Mouse (Mus musculus) lung, postnatal 14 days (tissue): ENCODE data around the gene Cdh24.
"Not testable (repeated sequence)": the region's sequence is repeated elsewhere in the genome, so short reads cannot be mapped to it uniquely, and the experiment has no call there.

Experiments used
- DNase-seq: peaks from one replicate; pipeline ENCODE4 v3.0.0; 2021

Gene Cdh24

DNA sequence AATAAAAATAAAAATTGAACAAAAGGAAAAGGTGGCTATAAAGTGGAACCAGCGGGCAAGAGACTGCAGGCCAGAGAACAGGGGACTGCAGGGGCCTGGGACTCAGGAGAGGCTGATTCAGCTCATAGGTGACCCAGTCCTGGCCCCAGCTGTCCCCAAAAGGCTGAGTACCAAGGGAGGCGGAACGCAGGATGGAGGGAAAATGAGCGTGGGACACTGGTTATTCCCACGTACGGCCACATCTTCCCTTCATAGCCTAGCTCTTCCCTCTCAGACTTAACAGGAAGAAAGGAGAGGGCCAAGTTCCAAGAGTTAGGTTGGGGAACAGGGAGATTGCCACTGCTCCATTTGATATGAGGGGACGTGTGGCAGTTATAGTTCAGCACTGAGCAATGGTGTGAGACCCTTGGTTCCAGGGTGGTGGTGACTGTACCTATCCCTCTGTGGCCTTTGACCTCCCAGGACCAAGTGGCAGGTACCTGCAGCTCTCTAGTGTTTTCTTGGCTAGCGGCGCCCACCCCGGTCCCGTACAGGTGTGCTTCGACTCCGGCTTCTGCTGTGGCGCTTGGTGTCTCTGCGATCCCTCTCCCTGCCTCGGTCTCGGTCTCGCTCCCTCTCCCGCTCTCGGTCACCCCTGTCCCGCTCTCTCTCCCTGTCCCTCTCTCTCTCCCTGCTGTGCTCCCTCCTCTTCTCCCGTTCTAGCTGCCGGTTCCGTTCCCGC, 1.2 kb upstream of the Cdh24 start:
- DNase-seq, result no peak

DNA sequence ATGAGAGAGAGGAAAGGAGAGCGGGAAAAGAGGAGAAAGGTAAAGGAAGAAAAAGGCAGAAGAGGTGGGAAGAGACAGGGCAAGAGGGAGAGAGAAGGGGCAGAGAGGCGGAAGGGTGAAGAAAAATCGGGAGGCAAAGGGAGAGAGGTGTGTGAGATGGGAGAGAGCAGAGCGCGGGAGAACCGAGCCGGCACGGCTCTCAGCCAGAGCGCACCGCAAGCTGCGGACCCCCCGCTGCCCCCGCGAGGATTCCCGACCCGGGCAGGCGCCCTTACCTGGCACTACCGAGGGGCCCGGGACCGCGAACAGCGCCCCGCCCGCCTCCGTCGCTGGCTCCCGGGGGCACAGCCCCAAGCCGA, 239 bp downstream of the Cdh24 start, which contains the start of gene Gm17606:
Gm17606 (plus strand) TSS at position 7 of the 359 bp plus-strand sequence.
- no peak for DNase-seq

DNA sequence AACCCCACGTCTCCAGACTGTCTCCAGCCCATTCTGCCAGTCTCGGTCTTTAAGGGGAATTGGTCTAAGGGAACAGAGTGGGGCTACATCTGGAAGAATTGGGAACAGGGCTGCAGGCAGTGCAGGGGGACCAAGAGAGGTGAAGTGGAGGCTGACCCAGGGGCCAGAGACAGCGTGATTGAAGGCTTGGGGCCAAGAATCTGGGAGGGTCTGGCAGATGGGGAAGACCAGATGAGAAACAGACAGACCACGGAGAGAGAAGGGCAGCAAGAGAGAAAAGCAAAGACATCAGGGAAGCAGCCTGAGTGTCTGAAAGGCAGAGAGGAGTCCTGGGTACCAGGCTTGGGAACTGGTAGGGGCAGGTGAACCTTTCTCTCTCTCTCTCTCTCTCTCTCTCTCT, 1.0 kb downstream of the Cdh24 start:
- DNase-seq, result no peak

DNA sequence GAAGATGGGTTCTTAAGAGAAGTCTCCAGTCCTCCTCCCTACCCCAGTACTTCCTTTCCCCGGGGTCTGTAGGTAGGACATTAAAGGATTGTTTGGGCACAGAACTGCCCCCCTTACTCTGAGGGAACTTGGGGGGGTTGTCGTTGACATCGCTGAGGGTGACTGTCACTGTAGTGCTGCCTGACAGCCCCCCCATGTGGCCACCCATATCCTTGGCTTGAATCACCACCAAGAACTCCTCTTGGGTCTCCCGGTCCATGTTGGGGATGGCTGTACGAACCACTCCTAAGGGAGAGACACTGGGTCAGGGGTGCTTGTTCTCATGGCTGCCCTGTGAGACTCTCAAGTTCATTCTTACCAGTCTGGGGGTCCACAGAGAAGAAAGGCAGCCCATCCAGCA, 3.0 kb downstream of the Cdh24 start:
- DNase-seq, result no peak

DNA sequence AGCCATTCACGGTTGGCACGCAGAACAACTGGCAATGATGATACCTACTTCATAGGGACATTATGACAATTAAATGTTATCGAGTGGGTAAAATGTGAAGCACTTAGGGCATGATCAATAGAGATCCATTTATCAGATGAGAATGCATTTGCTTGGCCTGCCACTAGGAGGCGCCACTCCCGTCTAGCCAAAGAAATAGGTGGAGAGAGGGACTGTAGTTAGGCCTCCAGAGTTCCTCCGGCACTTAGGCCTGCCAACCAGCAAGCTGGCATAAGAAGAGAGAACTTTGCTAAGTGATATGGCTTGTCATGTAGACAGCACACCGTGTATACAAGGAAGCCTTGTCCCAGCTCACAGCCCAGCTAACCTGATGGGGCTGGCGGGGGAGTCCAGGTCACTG, 4.2 kb downstream of the Cdh24 start:
- peak; percentile 60 for DNase-seq

DNA sequence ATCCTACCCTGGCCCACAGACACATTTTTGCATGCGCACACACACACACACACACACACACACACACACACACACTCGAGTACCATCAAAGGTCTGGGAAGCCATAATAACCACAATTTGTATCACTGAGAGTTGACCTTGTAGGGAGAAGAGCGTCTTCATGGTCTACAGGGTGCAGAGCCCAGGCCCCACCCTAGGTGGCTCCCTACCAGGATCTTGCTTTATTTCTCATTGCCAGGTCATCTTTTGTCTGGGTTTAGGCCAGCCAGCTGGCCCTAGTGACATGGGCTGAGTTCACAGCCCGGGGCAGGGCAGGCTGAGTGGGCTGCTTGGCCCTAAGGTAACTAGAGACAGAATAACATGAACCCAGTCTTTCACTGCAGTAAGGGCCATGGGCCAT, 7.0 kb downstream of the Cdh24 start:
- no peak for DNase-seq

DNA sequence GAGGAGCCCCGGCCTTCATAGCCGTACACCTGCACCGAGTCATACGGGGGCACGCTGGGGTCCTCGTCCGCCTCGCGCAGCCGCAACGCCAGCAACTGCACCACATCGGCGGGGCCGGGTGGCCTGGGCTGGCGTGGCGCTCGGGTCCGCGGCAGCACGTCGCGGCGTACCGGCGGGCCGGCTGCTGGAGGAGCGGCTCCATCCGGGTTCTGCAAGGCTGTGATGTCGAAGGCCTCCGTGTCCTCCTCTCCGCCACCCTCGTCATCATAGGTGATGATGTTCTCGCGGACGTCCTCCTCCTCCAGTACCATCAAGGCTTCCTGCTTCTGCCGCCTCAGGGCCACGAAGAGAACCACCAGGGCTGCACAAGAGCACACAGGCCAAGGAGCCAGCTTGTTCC, 8.9 kb downstream of the Cdh24 start:
- no peak for DNase-seq

DNA sequence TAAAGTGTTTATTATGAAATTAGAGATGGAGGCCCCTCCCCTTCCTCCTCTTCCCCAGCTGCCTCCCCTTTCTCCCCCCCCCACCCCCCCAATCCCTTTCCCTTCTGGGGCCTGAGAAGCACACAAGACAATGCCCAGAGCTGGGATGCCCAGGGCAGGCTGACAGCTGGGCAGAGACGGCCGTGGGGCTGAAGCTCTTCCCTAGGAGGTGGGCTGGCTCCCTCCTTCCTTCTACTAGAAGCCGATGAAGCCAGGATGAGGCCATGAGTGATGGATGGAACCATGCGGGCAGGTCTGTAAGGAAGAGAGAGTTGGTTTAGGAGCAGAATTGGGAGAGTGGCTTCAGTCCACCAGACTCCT, 9.9 kb downstream of the Cdh24 start:
- no peak for DNase-seq

DNA sequence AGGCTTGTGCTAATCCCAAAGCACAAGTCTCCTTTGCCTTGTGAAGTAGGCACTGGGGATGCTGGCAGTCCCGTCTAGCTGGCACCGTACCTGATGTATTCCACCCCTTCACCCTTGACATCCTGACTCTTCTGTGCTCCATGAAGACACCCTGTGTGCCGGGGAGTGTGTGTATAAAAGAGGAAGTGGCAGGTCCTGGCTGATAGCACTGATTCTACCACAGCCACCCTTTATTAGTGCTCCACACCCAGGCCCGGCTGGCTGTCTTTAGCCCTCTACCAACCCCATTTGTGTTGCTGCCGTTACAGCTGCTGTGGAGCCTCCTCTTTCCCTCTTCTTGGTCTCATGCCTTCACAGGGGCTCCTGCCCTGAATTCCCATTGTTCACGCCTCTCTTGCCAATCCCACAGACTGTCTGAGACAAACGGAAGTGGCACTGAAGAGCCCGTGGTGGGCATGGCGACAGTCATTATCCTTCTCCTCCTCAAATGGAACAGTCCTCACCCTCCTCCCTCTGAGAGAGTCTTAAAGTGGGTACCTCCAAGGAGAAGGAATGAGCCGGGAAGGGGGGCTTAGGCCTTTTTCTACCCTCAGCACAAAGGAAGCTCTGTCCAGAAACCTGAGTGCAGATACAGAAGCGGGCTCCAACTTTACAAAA, 10.5 kb downstream of the Cdh24 start:
- DNase-seq, result no peak

DNA sequence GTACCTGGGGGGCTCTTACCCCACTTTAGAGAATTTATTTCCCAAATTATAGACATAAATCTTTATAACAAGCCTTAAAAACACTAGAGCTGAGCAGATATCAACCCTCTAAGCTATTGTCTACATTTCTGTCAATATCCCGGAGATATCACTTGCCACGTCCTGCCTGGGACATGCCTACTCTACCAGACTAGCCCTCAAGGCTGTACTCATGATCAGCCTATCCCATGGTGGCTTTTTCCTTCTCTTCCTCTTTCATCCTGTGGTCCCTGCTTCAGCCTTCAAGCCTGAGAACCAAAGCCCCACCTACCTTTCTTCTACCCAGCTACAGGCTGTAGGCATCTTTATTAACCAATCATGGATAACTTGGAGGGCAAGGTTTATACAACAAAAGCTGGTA, 11.4 kb downstream of the Cdh24 start:
- DNase-seq, result no peak

DNA sequence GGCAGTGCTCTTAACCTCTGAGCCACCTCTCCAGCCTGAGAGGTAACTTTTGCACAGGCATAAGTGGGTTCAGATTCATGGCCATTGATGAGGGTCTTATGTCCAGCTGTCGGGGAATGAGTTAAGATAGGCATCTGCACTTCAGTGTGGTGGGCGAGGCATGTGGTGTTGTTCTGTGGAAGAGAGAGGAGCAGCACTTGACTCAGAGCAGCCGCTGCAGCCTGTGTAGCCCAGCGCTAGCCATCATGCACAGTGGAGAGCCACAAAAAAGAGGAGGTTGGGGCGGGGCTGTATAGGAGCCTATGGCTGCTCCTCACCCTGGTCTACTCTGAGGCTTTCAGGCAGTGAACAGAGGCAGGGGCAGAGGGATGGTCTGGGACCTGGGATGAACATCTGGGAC, 13.1 kb downstream of the Cdh24 start:
- DNase-seq, result no peak

DNA sequence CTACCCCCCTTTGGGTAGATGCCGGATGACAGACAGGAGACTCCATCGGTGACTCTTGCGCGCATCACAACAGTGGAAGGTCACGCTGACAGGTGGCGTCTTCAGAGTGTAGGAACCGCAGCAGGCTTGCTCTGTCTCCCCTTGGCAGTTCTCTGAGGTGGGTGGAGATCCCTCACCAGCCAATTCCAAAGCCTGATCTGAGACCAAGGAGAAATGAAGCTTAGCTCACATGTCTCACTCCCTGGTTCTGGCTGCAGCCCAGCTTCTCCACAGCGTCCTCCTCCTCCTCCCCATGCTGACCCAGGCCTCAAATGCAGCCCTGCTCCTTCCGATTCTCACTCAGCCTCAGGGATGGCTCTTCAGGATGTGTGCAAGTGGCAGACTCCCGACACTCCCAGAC, 16.2 kb downstream of the Cdh24 start:
- no peak for DNase-seq

DNA sequence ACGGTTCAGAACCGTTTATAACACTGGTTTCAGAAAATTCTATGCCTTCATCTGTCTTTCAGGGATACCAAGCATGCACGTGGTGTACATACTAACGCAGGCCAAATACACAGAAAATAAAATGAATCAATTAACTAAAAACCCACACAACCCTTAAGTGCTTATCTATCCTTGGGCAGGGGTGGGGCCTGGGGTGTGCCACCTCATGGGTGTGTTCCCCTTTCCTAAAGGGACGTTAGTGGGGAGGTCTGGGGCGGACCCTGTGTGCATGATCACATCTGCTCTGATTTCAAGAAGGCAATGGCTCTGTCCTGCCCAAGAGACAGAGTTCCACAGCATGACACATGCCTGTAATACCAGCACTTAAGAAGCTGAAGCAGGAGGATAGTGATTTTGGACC, 17.8 kb downstream of the Cdh24 start:
- DNase-seq, result no peak

DNA sequence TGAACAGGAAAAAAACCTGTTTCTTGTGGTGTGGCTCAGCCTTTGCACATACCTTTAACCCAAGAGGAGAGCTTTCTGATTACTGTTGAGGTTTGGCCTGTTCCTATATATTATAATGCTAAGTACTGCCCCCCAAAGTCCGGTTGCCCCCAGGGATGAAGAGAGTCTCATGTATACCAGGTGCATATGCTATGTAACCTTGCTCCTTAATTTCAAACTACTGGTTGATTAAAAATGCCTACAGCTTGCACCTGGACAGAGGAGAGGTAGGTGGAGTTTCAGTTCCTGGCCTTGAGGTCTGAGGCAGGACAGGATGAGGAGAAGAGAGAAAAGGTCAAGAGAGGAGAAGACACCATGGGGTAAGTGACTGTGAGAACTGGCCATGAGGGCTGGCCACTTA, 20.0 kb downstream of the Cdh24 start, which contains the start of gene Psmb11:
Psmb11 (plus strand) TSS at position 301 of the 400 bp plus-strand sequence.
- DNase-seq, result no peak

DNA sequence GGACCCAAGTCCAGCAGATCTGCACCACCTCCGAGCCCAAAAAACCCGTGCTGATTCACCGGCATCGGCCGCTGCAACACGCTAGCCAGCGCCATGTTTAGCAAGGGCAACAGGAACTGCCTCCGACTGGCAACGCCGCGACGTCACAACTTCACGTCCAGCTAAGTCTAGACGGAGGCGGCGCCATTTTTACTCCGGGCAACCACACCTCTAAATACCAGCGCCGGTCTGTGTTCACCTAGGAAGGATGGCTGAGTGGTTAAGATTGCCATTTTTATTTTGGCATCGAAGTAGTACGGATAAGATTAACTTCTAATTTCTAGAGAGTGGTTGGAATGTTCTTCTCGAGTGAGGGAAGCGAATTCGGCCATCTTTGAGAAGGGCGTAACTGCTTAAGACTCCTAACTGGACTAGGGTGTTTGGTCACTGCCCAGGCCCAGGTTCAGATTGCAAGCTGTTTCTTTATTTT, 23.2 kb downstream of the Cdh24 start, which contains the start of gene Psmb5:
Psmb5 (minus strand) TSS at position 126 of the 469 bp plus-strand sequence.
- peak; percentile 89 for DNase-seq

DNA sequence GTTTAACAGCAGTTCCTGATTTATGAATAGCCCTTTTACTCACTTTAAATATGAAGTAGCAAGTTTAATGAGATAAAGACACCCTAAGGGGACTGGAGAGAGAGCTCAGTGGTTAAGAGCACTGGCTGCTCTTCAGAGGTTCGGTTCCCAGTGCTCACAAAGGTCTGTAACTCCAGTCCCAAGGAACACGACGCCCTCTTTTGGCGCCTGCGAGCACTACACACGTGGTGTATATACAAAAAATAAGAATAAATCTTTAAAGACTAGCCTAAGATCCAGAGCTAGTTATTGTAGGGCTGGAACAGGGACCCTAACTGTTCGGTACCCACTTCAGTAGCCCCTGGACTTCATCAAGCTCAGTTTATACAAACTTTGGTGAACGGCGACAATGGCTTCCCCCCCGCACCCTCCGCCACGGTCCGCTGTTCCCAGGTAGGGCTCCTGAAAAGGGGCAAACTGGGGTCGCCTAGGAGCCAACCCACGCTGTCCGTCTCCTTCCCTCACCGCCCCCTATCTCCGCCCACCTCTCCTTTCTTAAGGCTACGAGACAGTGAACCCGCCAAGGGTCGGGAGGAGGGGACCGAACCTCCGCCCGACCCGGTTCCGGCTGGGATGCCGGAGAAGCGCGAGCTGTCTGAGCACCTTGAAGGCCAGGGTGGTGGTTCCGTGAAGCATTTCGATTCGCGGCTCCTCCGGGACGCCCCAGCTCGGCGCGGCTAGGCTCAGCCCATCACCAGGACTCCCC, 23.8 kb downstream of the Cdh24 start:
- no peak for DNase-seq

DNA sequence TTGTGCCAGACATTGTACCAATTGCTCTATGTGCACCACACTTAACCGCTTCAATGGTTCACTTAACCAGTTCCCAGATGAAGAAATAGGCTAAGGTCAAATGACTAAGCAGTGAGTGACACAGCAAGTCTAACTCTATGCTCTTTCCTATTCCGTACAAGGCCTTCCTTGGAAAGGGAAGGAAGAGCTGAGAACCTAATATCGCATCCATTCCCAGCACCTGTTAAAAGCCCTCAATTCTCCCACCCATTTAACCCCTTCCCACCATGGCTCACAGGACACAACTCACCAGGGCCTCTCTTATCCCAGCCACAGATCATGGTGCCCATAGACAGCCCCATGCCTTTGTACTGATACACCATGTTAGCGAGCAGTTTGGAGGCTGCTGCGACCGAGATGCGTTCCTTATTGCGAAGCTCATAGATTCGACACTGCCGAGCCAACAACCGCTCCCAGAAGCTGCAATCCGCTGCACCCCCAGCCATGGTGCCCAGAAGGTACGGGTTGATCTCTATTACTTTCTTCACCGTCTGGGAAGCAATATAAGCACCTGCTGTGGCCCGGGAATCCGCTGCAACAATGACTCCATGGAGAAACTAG, 24.8 kb downstream of the Cdh24 start:
- no peak for DNase-seq

DNA sequence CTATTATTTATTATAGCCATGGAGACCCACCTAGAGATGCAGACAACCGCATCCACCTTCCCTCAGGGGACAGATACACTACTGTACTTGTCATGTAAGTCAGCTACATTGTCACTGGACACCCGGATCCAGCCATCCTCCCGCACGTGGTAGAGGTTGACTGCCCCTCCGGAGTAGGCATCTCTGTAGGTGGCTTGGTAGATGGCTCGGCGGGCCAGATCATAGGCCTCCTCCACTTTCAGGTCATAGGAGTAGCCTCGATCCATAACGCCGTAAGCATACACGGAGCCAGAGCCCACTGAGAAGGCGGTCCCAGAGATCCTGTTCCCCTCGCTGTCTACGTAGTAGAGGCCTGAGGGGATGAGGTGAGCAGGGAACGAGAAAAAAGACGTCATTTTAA, 27.0 kb downstream of the Cdh24 start:
- DNase-seq, result not testable (repeated sequence)

DNA sequence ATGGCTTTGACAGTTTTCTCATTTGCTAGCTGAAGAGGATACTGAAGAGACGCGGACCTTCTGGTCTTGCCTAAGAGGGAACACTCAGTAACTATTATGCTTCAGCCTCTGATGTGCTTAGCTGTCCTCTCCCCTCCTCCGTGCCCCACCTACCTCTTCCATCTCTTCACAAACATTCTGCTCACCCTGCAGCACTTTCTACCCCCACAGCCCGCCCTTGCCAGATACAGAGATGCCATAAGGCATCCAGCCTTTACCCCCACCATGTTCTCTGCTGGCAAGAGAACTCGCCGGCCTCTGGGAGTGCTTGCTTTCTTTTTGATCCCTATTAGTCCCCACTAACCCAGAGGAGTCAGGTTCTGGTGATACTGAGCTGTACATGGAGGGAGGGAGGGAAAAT, 30.5 kb downstream of the Cdh24 start:
- no peak for DNase-seq

DNA sequence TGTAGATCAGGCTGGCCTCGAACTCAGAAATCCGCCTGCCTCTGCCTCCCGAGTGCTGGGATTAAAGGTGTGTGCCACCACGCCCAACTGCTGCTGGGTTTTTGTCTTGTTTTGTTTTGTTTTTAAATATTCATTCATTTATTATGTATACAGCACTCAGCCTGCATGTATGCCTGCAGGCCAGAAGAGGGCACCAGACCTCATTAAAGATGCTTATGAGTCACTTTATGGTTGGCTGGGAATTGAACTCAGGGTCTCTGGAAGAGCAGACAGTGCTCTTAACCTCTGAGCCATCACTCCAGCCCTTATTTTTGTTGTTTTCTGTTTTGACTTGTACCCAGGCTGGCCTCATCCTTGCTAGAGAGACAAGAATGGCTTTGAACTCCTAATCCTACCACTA, 31.2 kb downstream of the Cdh24 start:
- DNase-seq, result peak; percentile 49

DNA sequence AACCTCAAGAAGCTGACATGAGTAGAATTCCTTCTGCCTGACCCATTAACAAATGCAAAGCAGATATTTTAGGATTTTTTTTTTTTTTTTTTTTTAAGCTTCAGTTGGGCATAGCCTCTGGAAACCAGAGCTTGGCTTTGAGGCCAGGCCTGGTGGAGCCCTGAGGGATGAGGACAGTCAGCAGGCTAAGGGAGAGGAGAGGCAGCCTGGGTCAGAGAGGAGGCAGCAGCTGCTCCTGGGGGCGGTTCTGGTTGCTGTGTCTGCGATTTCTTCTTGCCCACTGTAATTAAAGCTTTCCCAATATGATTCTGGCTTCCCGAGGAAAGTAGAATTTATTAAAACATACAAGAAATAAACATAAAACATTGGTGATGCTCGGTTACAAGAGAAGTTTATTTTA, 31.9 kb downstream of the Cdh24 start:
- DNase-seq, result no peak

DNA sequence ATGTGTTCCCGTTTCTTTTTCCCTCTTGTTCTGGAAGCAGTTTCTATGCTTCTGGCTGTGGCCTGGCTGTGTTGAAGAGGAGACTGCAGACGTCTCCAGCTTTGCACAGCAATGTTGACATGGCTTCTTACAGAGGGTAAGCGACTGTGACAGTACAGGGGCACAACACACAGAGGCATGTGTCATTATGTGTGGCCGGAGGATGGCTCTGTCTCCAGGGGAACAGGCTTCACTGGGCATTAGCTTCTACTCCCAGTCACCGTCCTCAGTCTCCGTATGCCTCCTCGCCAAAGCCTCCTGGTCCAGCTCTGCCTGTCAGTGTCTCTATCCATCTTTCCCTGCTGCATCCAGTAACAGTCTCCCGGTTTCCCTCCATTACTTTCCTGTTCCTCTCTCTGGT, 33.9 kb downstream of the Cdh24 start:
- DNase-seq, result no peak

DNA sequence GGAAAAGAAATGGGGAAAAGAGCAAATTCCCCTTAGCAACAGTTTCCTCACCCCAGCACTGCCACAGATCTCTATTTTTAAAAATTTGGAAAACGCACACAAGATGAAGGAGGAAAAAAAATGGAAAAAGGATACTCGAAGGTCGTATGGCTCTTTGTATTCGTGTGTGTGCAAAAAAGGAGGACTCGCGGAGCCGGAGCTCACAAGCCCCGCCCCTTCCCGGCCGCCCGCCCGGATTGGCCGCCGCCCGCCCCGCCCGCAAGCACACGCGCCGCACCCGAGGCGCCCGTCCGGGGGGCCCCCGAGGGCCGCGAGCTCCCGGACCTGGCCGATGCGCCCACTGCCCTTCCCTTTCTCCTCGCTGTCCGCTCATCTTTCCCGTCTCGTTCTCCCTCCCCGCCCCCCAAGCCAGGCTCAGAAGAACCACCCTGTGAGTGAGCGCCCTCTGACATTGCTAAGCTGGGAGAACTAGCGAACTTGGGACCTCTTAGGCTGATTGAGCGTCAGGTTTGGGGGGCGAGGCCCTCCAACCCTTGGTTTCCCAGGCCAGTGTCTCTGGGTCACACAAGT, 35.3 kb downstream of the Cdh24 start, which contains the start of gene 4931414P19Rik:
4931414P19Rik (minus strand) TSS at position 242 of the 570 bp plus-strand sequence.
- peak; percentile 87 for DNase-seq
